Mouse (Mus musculus) neural tube, embryonic 15.5 days (tissue): ENCODE measurements at regions not wholly inside any gene's neighbourhood (a gene's known extent, or its start where the extent isn't known, plus 50 kb on each side); places are given as distances from the start of the nearest gene placed in this dataset.

Source experiments
- ATAC-seq: fragments of 200-750 bp; cut with Nextera tagmentation; 2 replicates; pipeline ENCODE4 v1.8.0; 2017; ENCODE audit warnings: mild to moderate bottlenecking, moderate TSS enrichment, moderate library complexity; ENCODE audit not compliant: low FRiP score
- H3K27ac ChIP-seq: fragments of 300-500 bp; sonication (generic); replicated peaks from 2 replicates; pipeline ENCODE4 v1.5.1; 2015; ENCODE audit warnings: mild to moderate bottlenecking, inconsistent platforms
- H3K27me3 ChIP-seq: fragments of 300-500 bp; sonication (generic); replicated peaks from 2 replicates; pipeline ENCODE4 v1.6.1; 2015; ENCODE audit warnings: inconsistent platforms
- H3K36me3 ChIP-seq: fragments of 300-500 bp; sonication (generic); 2 replicates; pipeline ENCODE4 v1.6.1; 2015; ENCODE audit warnings: inconsistent platforms
- H3K4me1 ChIP-seq: fragments of 300-500 bp; sonication (generic); 2 replicates; pipeline ENCODE4 v1.6.1; 2015; ENCODE audit warnings: inconsistent platforms
- H3K4me2 ChIP-seq: fragments of 300-500 bp; sonication (generic); 2 replicates; pipeline ENCODE4 v1.6.1; 2015; ENCODE audit warnings: inconsistent platforms, mild to moderate bottlenecking, moderate library complexity
- H3K4me3 ChIP-seq: fragments of 300-500 bp; sonication (generic); replicated peaks from 2 replicates; pipeline ENCODE4 v1.5.1; 2015; ENCODE audit warnings: mild to moderate bottlenecking, inconsistent platforms
- H3K9ac ChIP-seq: fragments of 300-500 bp; sonication (generic); replicated peaks from 2 replicates; pipeline ENCODE4 v1.6.1; 2015; ENCODE audit warnings: mild to moderate bottlenecking, inconsistent platforms
- H3K9me3 ChIP-seq: fragments of 300-500 bp; sonication (generic); replicated peaks from 2 replicates; pipeline ENCODE4 v1.6.1; 2016; ENCODE audit warnings: inconsistent platforms
- WGBS: fragments of 180-500 bp; shearing (Covaris S2); methylation state at CpG from one replicate; pipeline ENCODE4 v1.1.7; 2015; ENCODE audit warnings: mixed read lengths; 5-methylcytosine and 5-hydroxymethylcytosine counted together

GRCm38 (mm10) chr1:75612083-75612720, 66.1 kb downstream of the Slc4a3 start:
- no peak overlapping the region for H3K4me3 ChIP-seq
- H3K27me3 ChIP-seq, result no peaks in the 10 kb centered on the region
- no peak overlapping the region for H3K27ac ChIP-seq
- H3K9me3 ChIP-seq, result no peaks in the 10 kb centered on the region
- peaks cover 9% of the 10 kb centered on the region; the same call in 1 of the 2 replicates for H3K4me1 ChIP-seq
- H3K4me2 ChIP-seq, result no peak overlapping the region
- H3K9ac ChIP-seq, result no peak overlapping the region
- 85% methylated on average over 13 of the region's 13 CpGs for WGBS
- no peak for ATAC-seq
- no peaks in the 10 kb centered on the region for H3K36me3 ChIP-seq

- 73% methylated on average over 2 of the region's 2 CpGs for WGBS
- no peaks in the 10 kb centered on the region for H3K27me3 ChIP-seq
- H3K4me2 ChIP-seq, result no peak overlapping the region
- H3K36me3 ChIP-seq, result no peaks in the 10 kb centered on the region
- no peak overlapping the region for H3K4me3 ChIP-seq
- no peak overlapping the region for H3K27ac ChIP-seq
- no peaks in the 10 kb centered on the region for H3K9me3 ChIP-seq
- H3K9ac ChIP-seq, result no peak overlapping the region
- peaks cover 9% of the 10 kb centered on the region; the same call in 1 of the 2 replicates for H3K4me1 ChIP-seq
- no peak for ATAC-seq
Measured at GRCm38 (mm10) chr1:75613206-75613605, 67.1 kb downstream of the Slc4a3 start.

- no peak overlapping the region for H3K9ac ChIP-seq
- no peaks in the 10 kb centered on the region for H3K27me3 ChIP-seq
- no peak overlapping the region for H3K4me3 ChIP-seq
- no peaks in the 10 kb centered on the region for H3K36me3 ChIP-seq
- H3K27ac ChIP-seq, result no peak overlapping the region
- H3K9me3 ChIP-seq, result no peaks in the 10 kb centered on the region
- H3K4me2 ChIP-seq, result no peak overlapping the region
- ATAC-seq, result no peak
- WGBS, result 78% methylated on average over 2 of the region's 2 CpGs
- H3K4me1 ChIP-seq, result no peaks in the 10 kb centered on the region
Measured at GRCm38 (mm10) chr1:75616971-75617370, 70.9 kb downstream of the Slc4a3 start.

GRCm38 (mm10) chr1:75618367-75618790, 72.3 kb downstream of the Slc4a3 start:
- no peak for ATAC-seq
- Histone ChIP-seq H3K9ac (no peak overlapping the region), H3K27me3 (no peaks in the 10 kb centered on the region), H3K36me3 (no peaks in the 10 kb centered on the region), H3K4me2 (no peak overlapping the region), H3K4me3 (no peak overlapping the region), H3K9me3 (no peaks in the 10 kb centered on the region), H3K27ac (no peak overlapping the region), H3K4me1 (no peaks in the 10 kb centered on the region)
- 76% methylated on average over 7 of the region's 7 CpGs for WGBS

- no peak for ATAC-seq
- Histone ChIP-seq H3K9me3 (no peaks in the 10 kb centered on the region), H3K4me1 (no peaks in the 10 kb centered on the region), H3K27ac (no peak overlapping the region), H3K4me2 (no peak overlapping the region), H3K27me3 (no peaks in the 10 kb centered on the region), H3K4me3 (no peak overlapping the region), H3K36me3 (no peaks in the 10 kb centered on the region), H3K9ac (no peak overlapping the region)
- WGBS, result 92% methylated on average over 2 of the region's 2 CpGs
Measured at GRCm38 (mm10) chr1:75630287-75630686, 84.2 kb downstream of the Slc4a3 start.

- H3K4me1 ChIP-seq, result no peaks in the 10 kb centered on the region
- H3K4me2 ChIP-seq, result no peak overlapping the region
- WGBS, result 67% methylated on average over 1 of the region's 1 CpGs
- H3K27ac ChIP-seq, result no peak overlapping the region
- H3K36me3 ChIP-seq, result no peaks in the 10 kb centered on the region
- no peak overlapping the region for H3K4me3 ChIP-seq
- ATAC-seq, result no peak
- no peaks in the 10 kb centered on the region for H3K9me3 ChIP-seq
- no peak overlapping the region for H3K9ac ChIP-seq
- H3K27me3 ChIP-seq, result no peaks in the 10 kb centered on the region
Measured at GRCm38 (mm10) chr1:75631729-75632128, 85.7 kb downstream of the Slc4a3 start.

GRCm38 (mm10) chr1:75635591-75635990, 89.5 kb downstream of the Slc4a3 start:
- Histone ChIP-seq H3K36me3 (no peaks in the 10 kb centered on the region), H3K9me3 (no peaks in the 10 kb centered on the region), H3K4me2 (no peak overlapping the region), H3K9ac (no peak overlapping the region), H3K27me3 (no peaks in the 10 kb centered on the region), H3K4me1 (no peaks in the 10 kb centered on the region), H3K27ac (no peak overlapping the region), H3K4me3 (no peak overlapping the region)
- WGBS, result 88% methylated on average over 4 of the region's 4 CpGs
- no peak for ATAC-seq

- Histone ChIP-seq H3K36me3 (no peaks in the 10 kb centered on the region), H3K27ac (no peak overlapping the region), H3K9me3 (no peaks in the 10 kb centered on the region), H3K4me3 (no peak overlapping the region), H3K4me2 (no peak overlapping the region), H3K9ac (no peak overlapping the region), H3K27me3 (no peaks in the 10 kb centered on the region), H3K4me1 (no peaks in the 10 kb centered on the region)
- ATAC-seq, result no peak
- WGBS, result 43% methylated on average over 8 of the region's 8 CpGs
Measured at GRCm38 (mm10) chr1:75639031-75640001, 93.2 kb downstream of the Slc4a3 start.

GRCm38 (mm10) chr1:75642496-75642895, 96.4 kb downstream of the Slc4a3 start:
- no peaks in the 10 kb centered on the region for H3K9me3 ChIP-seq
- no peak overlapping the region for H3K9ac ChIP-seq
- WGBS, result 70% methylated on average over 3 of the region's 3 CpGs
- H3K27ac ChIP-seq, result no peak overlapping the region
- no peaks in the 10 kb centered on the region for H3K27me3 ChIP-seq
- no peak overlapping the region for H3K4me3 ChIP-seq
- no peaks in the 10 kb centered on the region for H3K4me1 ChIP-seq
- H3K4me2 ChIP-seq, result no peak overlapping the region
- ATAC-seq, result no peak
- H3K36me3 ChIP-seq, result no peaks in the 10 kb centered on the region

GRCm38 (mm10) chr1:75652547-75652946, 106.5 kb downstream of the Slc4a3 start:
- no peaks in the 10 kb centered on the region for H3K36me3 ChIP-seq
- 14% methylated on average over 10 of the region's 10 CpGs for WGBS
- ATAC-seq, result no peak

GRCm38 (mm10) chr1:75652987-75653573, 107.0 kb downstream of the Slc4a3 start:
- no peak overlapping the region for H3K9ac ChIP-seq
- 0 out of 2 replicates have a peak, but pooled peaks have one; percentile 41 for ATAC-seq
- WGBS, result 62% methylated on average over 3 of the region's 3 CpGs
- peak overlapping the region; percentile 51 for H3K4me2 ChIP-seq
- no peak overlapping the region for H3K4me3 ChIP-seq
- no peaks in the 10 kb centered on the region for H3K36me3 ChIP-seq
- H3K4me1 ChIP-seq, result peaks cover 20% of the 10 kb centered on the region
- no peak overlapping the region for H3K27ac ChIP-seq
- H3K9me3 ChIP-seq, result no peaks in the 10 kb centered on the region
- H3K27me3 ChIP-seq, result peaks cover 9% of the 10 kb centered on the region

More at GRCm38 (mm10) chr1:75652547-75652946, 106.5 kb downstream of the Slc4a3 start:
- no peak overlapping the region for H3K4me2 ChIP-seq
- H3K9ac ChIP-seq, result no peak overlapping the region
- peaks cover 19% of the 10 kb centered on the region for H3K4me1 ChIP-seq
- no peaks in the 10 kb centered on the region for H3K9me3 ChIP-seq
- H3K27me3 ChIP-seq, result peaks cover 9% of the 10 kb centered on the region
- no peak overlapping the region for H3K27ac ChIP-seq
- H3K4me3 ChIP-seq, result no peak overlapping the region
